Mouse (Mus musculus) liver, embryonic 14.5 days (tissue): ENCODE measurements around the gene Myocd. TPM values are rescaled to one million over a fixed set of nuclear protein-coding genes. Genes with fewer than 3 reads are reported as not detected.

ENCODE experiments used
- ATAC-seq: fragments of 200-750 bp; cut with Nextera tagmentation; 2 replicates; pipeline ENCODE4 v1.8.0; 2017; ENCODE audit warnings: moderate number of reproducible peaks, mild to moderate bottlenecking, moderate library complexity; ENCODE audit not compliant: insufficient read depth
- DNase-seq, 3 experiments: peaks; one replicate each; pipeline ENCODE4 v3.0.0-alpha.2; 2012 to 2013; ENCODE audit warnings: low read depth in 3 of 3, low spot score in 3 of 3
- H3K27ac ChIP-seq: fragments of 300-500 bp; sonication (generic); 2 replicates; pipeline ENCODE4 v1.5.1; 2014; ENCODE audit warnings: moderate library complexity, mild to moderate bottlenecking, control low read depth, inconsistent platforms
- H3K27me3 ChIP-seq: fragments of 300-500 bp; sonication (generic); 2 replicates; pipeline ENCODE4 v1.6.1; 2014; ENCODE audit warnings: mild to moderate bottlenecking, low read length, moderate library complexity; ENCODE audit not compliant: control insufficient read depth, insufficient read depth
- H3K36me3 ChIP-seq: fragments of 300-500 bp; sonication (generic); replicated peaks from 2 replicates; pipeline ENCODE4 v1.6.1; 2014; ENCODE audit warnings: low read depth; ENCODE audit not compliant: control insufficient read depth, insufficient read depth
- H3K4me1 ChIP-seq, 2 experiments: fragments of 200-500 bp in 1 of 2; fragments of 300-500 bp in 1 of 2; sonication (generic) in 1 of 2; replicated peaks; 2 replicates each; pipeline ENCODE4 v1.6.1; 2012 to 2014; ENCODE audit warnings: antibody characterized with exemption in 1 of 2, inconsistent platforms in 1 of 2, low read length in 1 of 2; ENCODE audit not compliant: control insufficient read depth in 2 of 2, insufficient read depth in 2 of 2
- H3K4me2 ChIP-seq: fragments of 300-500 bp; sonication (generic); 2 replicates; pipeline ENCODE4 v1.6.1; 2014; ENCODE audit warnings: low read depth, mild to moderate bottlenecking, control low read depth, moderate library complexity
- H3K4me3 ChIP-seq, 2 experiments: fragments of 200-500 bp in 1 of 2; fragments of 300-500 bp in 1 of 2; sonication (generic) in 1 of 2; 2 replicates each; pipeline ENCODE4 v1.5.1; 2012 to 2014; ENCODE audit warnings: low read depth in 2 of 2, low read length in 2 of 2, mild to moderate bottlenecking in 2 of 2, control low read depth in 1 of 2, inconsistent platforms in 1 of 2, moderate library complexity in 1 of 2; ENCODE audit not compliant: insufficient read depth in 1 of 2
- H3K9ac ChIP-seq: fragments of 300-500 bp; sonication (generic); replicated peaks from 2 replicates; pipeline ENCODE4 v1.6.1; 2014; ENCODE audit warnings: mild to moderate bottlenecking, control low read depth, moderate library complexity
- H3K9me3 ChIP-seq: fragments of 300-500 bp; sonication (generic); 2 replicates; pipeline ENCODE4 v1.6.1; 2016; ENCODE audit warnings: low read length, mixed read lengths; ENCODE audit not compliant: control insufficient read depth
- CTCF ChIP-seq: IDR thresholded peaks from 2 replicates; pipeline ENCODE4 v1.5.1; 2016; ENCODE audit warnings: antibody characterized with exemption, low read depth, control low read depth
- EP300 ChIP-seq: IDR thresholded peaks from 2 replicates; pipeline ENCODE4 v1.6.1; 2016; ENCODE audit warnings: antibody characterized with exemption, low read depth
- WGBS: fragments of 180-500 bp; shearing (Covaris S2); extraction: QIAGEN DNeasy Blood & Tissue Kit; methylation state at CpG from one replicate; pipeline ENCODE4 v1.1.7; 2014; ENCODE audit not compliant: insufficient replicate concordance; 5-methylcytosine and 5-hydroxymethylcytosine counted together
- polyA plus RNA-seq, 2 experiments: library from polyadenylated mRNA; depleted of rRNA in 1 of 2; stranded (reverse) in 1 of 2; unstranded in 1 of 2; fragments of >200 nt; fragmentation: Nextera tagmentation in 1 of 2; extraction: Ambion mirVana in 1 of 2; gene quantifications; 2 replicates each; pipeline versions ENCODE4 v1.2.1 to v1.2.3; 2012 to 2014

Gene Myocd
- polyA plus RNA-seq, 2 experiments = 0.04 to 0.11 TPM

DNA sequence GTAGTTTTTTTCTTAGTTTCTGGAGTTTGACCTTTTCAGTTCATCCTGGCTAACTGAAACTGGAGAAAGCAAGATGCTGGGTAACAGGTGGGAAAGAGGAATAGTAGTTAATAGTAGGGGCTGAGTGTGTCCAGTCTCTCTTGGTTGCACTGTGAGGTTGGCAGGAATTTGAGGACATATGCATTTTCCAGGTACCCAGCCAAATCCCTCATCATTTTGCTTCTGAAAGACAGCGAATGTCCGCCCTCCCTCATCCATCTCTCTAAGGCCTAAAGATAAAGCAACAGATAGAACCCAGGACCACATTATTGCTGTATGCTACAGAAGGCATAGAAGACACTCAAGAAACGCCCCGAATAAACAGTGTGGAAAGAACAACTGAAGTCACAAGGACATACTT lies 10.8 kb downstream of the Myocd start:
- no peak overlapping the region for H3K4me3 ChIP-seq
- DNase-seq (no peak), ATAC-seq (no peak)
- no peaks in the 10 kb centered on the region for H3K4me1 ChIP-seq
- 62% methylated on average over 4 of the region's 4 CpGs for WGBS
- no peaks in the 10 kb centered on the region for H3K9me3 ChIP-seq
- H3K27ac ChIP-seq = no peak overlapping the region
- H3K36me3 ChIP-seq = no peaks in the 10 kb centered on the region
- no peaks in the 10 kb centered on the region for H3K27me3 ChIP-seq
- TF ChIP-seq EP300 (no peak), CTCF (no peak)
- H3K4me2 ChIP-seq = no peak overlapping the region
- H3K9ac ChIP-seq = no peak overlapping the region

DNA sequence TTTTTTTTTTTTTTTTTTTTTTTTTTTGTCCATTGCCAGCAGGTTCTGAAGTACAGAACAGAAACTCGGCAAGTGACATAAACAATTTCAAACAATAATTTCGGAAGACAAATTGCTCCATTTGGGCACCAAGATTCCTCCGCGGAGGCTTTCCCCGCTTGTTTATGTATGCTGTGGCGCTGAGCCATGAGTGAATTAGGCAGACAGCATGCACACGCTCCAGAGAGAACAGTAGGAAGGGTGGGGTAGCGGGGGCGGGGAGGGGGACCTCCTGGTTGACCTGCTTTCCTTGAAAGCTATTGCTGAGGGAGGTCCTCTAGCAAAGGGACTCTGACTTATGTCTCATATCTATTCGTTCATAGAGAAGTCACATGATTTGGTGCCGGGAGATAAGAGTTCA lies 13.6 kb downstream of the Myocd start:
- Histone ChIP-seq H3K4me3 (no peak overlapping the region), H3K4me1 (no peaks in the 10 kb centered on the region), H3K36me3 (no peaks in the 10 kb centered on the region), H3K4me2 (no peak overlapping the region), H3K27ac (no peak overlapping the region), H3K9ac (no peak overlapping the region), H3K27me3 (no peaks in the 10 kb centered on the region), H3K9me3 (no peaks in the 10 kb centered on the region)
- TF ChIP-seq EP300 = no peak
- no peak for TF ChIP-seq CTCF
- DNase-seq (no peak), ATAC-seq (no peak)
- WGBS = 70% methylated on average over 11 of the region's 11 CpGs

DNA sequence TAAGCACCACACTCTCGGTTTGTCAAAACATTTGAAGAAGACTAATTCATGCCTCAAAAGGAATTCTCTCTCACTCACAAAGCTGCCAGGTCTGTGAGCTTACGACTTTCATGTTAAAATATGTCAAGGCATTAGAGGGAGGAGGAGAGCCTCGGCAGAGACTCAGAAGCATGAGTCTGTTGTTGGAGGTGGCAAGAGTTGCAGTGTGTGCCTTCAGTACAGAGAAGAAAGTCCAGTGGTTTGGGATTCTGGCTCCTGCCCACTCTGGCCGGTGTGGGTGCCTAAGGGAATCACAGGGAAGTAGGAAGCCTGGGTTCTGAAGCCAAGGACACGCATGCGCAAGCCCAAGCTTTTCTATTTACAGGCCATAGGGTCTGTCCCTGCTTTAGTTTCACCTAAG lies 14.2 kb downstream of the Myocd start:
- Histone ChIP-seq H3K9me3 (no peaks in the 10 kb centered on the region), H3K9ac (no peak overlapping the region), H3K27me3 (no peaks in the 10 kb centered on the region), H3K4me1 (no peaks in the 10 kb centered on the region), H3K4me3 (no peak overlapping the region), H3K27ac (no peak overlapping the region), H3K4me2 (no peak overlapping the region), H3K36me3 (no peaks in the 10 kb centered on the region)
- DNase-seq = no peak
- 64% methylated on average over 6 of the region's 6 CpGs for WGBS
- TF ChIP-seq CTCF (no peak), EP300 (no peak)
- ATAC-seq = no peak

DNA sequence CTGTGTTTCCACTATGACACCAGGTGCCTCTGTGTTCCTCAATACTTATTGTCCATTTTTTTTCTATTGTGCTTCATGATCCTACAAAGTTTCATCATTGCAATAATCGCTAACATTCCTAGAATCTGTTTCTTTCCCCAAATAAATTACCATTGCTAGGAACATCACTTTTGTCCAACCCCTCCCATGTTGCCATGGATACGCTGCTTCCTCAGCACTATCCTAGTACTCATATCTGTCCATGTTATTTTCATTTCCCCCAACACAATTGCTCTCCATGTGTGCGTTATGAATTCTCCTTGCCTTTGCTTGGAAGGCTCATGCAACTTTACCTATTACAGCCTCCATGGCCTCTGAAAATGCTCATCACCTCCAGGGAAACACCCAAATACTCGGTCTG lies 19.4 kb downstream of the Myocd start:
- Histone ChIP-seq H3K9me3 (no peaks in the 10 kb centered on the region), H3K4me1 (no peaks in the 10 kb centered on the region), H3K4me3 (no peak overlapping the region), H3K27me3 (no peaks in the 10 kb centered on the region), H3K4me2 (no peak overlapping the region), H3K27ac (no peak overlapping the region), H3K9ac (no peak overlapping the region), H3K36me3 (no peaks in the 10 kb centered on the region)
- no peak for DNase-seq
- ATAC-seq = no peak
- TF ChIP-seq EP300 (no peak), CTCF (no peak)
- 65% methylated on average over 4 of the region's 4 CpGs for WGBS

DNA sequence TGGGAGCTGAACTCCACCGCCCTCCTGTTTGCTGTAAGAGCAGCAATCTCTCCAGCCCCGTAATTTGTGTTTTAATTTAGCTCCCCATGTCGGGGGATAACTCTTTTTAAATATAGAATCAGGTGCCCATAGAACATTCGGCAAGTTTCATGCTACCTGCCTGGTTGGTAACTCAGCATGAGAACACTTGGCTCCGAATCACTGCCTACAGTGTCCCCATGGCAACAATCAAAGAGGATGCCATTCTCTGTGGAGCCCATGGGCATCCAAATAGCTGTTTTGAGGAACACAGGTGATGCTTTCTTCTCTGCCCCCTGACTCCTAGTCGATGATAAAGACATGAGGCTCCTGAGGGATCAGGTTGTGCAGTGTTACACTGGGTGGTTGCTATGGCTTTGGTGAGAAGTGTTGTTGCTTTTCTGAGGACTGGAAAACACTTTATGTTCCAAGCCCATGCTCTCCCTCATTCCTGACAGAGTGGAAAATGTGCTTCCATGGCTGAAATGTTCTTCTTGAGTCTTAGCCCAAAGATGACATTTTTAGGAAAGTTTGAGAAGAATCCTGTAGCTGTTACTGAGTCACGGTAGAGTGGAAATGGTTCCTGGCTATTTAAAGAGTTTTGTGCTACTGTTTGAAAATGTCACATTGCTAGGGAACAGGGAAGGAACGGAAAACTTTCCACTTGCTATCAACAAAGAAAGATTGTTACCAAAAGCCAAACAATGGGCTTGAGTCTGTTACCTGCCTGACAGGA lies 23.3 kb downstream of the Myocd start:
- ATAC-seq (no peak), DNase-seq (no peak)
- H3K4me3 ChIP-seq = no peak overlapping the region
- H3K9me3 ChIP-seq = no peaks in the 10 kb centered on the region
- H3K9ac ChIP-seq = no peak overlapping the region
- WGBS = 53% methylated on average over 8 of the region's 8 CpGs
- H3K27me3 ChIP-seq = no peaks in the 10 kb centered on the region
- H3K4me1 ChIP-seq = no peaks in the 10 kb centered on the region
- no peak overlapping the region for H3K27ac ChIP-seq
- TF ChIP-seq CTCF (no peak), EP300 (no peak)
- no peaks in the 10 kb centered on the region for H3K36me3 ChIP-seq
- H3K4me2 ChIP-seq = no peak overlapping the region
